Mouse (Mus musculus): Measurements from ENCODE around the gene Fbxo42. TPM values are rescaled to one million over a fixed set of nuclear protein-coding genes. Genes with fewer than 3 reads are reported as not detected.

Gene Fbxo42
- polyA plus RNA-seq, 1 experiment from 2014 or later = 15.7 TPM

DNA sequence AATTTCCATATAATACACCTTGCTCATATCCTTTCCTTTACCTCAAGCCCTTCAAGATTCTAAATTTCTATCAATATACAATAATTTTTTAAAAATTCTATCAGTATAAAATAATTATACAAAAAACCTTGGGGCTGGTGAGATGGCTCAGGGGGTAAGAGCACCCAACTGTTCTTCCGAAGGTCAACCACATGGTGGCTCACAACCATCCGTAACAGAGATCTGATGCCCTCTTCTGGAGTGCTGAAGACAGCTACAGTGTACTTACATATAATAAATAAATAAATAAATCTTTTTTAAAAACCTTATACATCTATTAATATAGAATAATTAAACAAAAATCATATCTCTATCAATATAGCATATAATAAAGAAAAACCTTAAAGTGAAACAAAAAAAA is 74.1 kb downstream of the Fbxo42 start:
- H3K9ac ChIP-seq (ENCODE audit: low read length) = no peak overlapping the region
- H3K27ac ChIP-seq (replicated peaks in 1 of 2; ENCODE audit: control insufficient read depth in 1 of 2, insufficient read depth in 1 of 2, low read depth in 2 of 2, low read length in 2 of 2) = no peak overlapping the region
- no peaks in the 10 kb centered on the region for H3K36me3 ChIP-seq (ENCODE audit: control insufficient read depth, insufficient read depth, low read length)
- no peak overlapping the region for H3K4me3 ChIP-seq (ENCODE audit: control insufficient read depth in 1 of 2, insufficient read depth in 1 of 2, low read depth in 1 of 2, low read length in 2 of 2)
- H3K4me2 ChIP-seq (ENCODE audit: low read length) = no peak overlapping the region
- H3K4me1 ChIP-seq (ENCODE audit: control insufficient read depth in 2 of 2, insufficient read depth in 2 of 2, low read length in 2 of 2) = no peaks in the 10 kb centered on the region
- H3K27me3 ChIP-seq (ENCODE audit: control insufficient read depth, insufficient read depth, low read length) = no peaks in the 10 kb centered on the region
- no peaks in the 10 kb centered on the region for H3K9me3 ChIP-seq (ENCODE audit: control insufficient read depth, low read length)
- no peak for ATAC-seq (ENCODE audit: insufficient number of reproducible peaks, insufficient read depth, low FRiP score, low read depth)
- 66% methylated on average over 2 of the region's 2 CpGs for WGBS

DNA sequence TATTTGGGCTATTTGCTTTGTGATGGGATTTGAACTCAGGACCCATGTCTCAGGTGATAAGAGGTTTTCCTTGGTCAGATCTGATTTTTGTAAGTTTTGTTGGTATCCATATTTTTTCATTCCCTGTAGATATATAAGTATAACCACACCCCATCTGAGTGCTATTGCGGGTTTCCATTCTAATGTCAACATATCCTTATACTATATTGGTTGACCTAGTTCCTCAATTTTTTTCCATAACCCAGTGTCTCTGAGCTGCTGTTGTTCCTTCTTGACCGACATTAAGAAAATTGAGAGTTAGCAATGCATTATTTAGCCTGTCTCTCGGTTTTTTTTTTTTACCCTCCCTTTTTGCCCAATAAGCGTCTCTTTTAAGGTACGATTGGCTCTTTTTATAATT is 75.0 kb downstream of the Fbxo42 start:
- ATAC-seq (ENCODE audit: insufficient number of reproducible peaks, insufficient read depth, low FRiP score, low read depth) = no peak

DNA sequence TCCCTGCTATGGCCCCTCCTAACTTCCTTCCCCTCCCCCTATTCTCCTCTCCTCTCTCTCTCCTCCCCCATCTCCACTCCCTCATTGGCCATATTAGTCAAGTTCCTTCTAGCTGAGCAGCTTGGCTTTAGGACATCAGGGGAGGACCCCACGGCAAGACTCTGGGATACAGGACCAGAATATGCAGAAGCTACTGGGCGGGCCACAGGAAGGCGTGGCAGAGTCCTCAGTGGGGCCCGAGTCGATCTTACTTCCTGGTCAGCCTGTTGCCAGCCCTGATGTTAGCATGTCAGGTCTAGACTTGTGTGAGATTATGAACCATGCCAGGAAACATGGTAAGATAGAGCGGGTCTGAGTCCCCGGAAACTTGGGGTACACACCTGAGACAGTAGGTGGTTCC is 81.0 kb downstream of the Fbxo42 start:
- H3K9ac ChIP-seq (ENCODE audit: low read length) = no peak overlapping the region
- no peak overlapping the region for H3K4me2 ChIP-seq (ENCODE audit: low read length)
- H3K9me3 ChIP-seq (ENCODE audit: control insufficient read depth, low read length) = no peaks in the 10 kb centered on the region
- WGBS = 77% methylated on average over 7 of the region's 7 CpGs
- ATAC-seq (ENCODE audit: insufficient number of reproducible peaks, insufficient read depth, low FRiP score, low read depth) = no peak
- H3K36me3 ChIP-seq (ENCODE audit: control insufficient read depth, insufficient read depth, low read length) = no peaks in the 10 kb centered on the region
- no peak overlapping the region for H3K4me3 ChIP-seq (ENCODE audit: control insufficient read depth in 1 of 2, insufficient read depth in 1 of 2, low read depth in 1 of 2, low read length in 2 of 2)
- peaks cover 7 to 10% of the 10 kb centered on the region in 2 experiments; a peak in 3 of 4 replicates for H3K4me1 ChIP-seq (ENCODE audit: control insufficient read depth in 2 of 2, insufficient read depth in 2 of 2, low read length in 2 of 2)
- no peak overlapping the region for H3K27ac ChIP-seq (replicated peaks in 1 of 2; ENCODE audit: control insufficient read depth in 1 of 2, insufficient read depth in 1 of 2, low read depth in 2 of 2, low read length in 2 of 2)
- H3K27me3 ChIP-seq (ENCODE audit: control insufficient read depth, insufficient read depth, low read length) = peaks cover 7% of the 10 kb centered on the region; the same call in 1 of the 2 replicates

More for the DNA sequence above, 75.0 kb downstream of the Fbxo42 start:
- 86% methylated on average over 5 of the region's 5 CpGs for WGBS
- no peaks in the 10 kb centered on the region for H3K4me1 ChIP-seq (ENCODE audit: control insufficient read depth in 2 of 2, insufficient read depth in 2 of 2, low read length in 2 of 2)
- no peak overlapping the region for H3K27ac ChIP-seq (replicated peaks in 1 of 2; ENCODE audit: control insufficient read depth in 1 of 2, insufficient read depth in 1 of 2, low read depth in 2 of 2, low read length in 2 of 2)
- no peaks in the 10 kb centered on the region for H3K36me3 ChIP-seq (ENCODE audit: control insufficient read depth, insufficient read depth, low read length)
- no peak overlapping the region for H3K4me2 ChIP-seq (ENCODE audit: low read length)
- no peak overlapping the region for H3K9ac ChIP-seq (ENCODE audit: low read length)
- no peak overlapping the region for H3K4me3 ChIP-seq (ENCODE audit: control insufficient read depth in 1 of 2, insufficient read depth in 1 of 2, low read depth in 1 of 2, low read length in 2 of 2)
- H3K27me3 ChIP-seq (ENCODE audit: control insufficient read depth, insufficient read depth, low read length) = no peaks in the 10 kb centered on the region
- no peaks in the 10 kb centered on the region for H3K9me3 ChIP-seq (ENCODE audit: control insufficient read depth, low read length)

- peaks cover 20% of the 10 kb centered on the region for H3K27me3 ChIP-seq (ENCODE audit: control insufficient read depth, insufficient read depth, low read length)
Measured at GRCm38 (mm10) chr4:141233196-141233595, 85.5 kb downstream of the Fbxo42 start.

GRCm38 (mm10) chr4:141235537-141236111 is 87.9 kb downstream of the Fbxo42 start:
- no peaks in the 10 kb centered on the region for H3K36me3 ChIP-seq (ENCODE audit: control insufficient read depth, insufficient read depth, low read length)
- 56% methylated on average over 6 of the region's 6 CpGs for WGBS
- peaks cover 37% of the 10 kb centered on the region for H3K27me3 ChIP-seq (ENCODE audit: control insufficient read depth, insufficient read depth, low read length)
- no peak for ATAC-seq (ENCODE audit: insufficient number of reproducible peaks, insufficient read depth, low FRiP score, low read depth)
- H3K9me3 ChIP-seq (ENCODE audit: control insufficient read depth, low read length) = no peaks in the 10 kb centered on the region
- no peak overlapping the region for H3K9ac ChIP-seq (ENCODE audit: low read length)
- peaks cover 10 to 19% of the 10 kb centered on the region in 2 experiments for H3K4me1 ChIP-seq (ENCODE audit: control insufficient read depth in 2 of 2, insufficient read depth in 2 of 2, low read length in 2 of 2)
- H3K4me3 ChIP-seq (ENCODE audit: control insufficient read depth in 1 of 2, insufficient read depth in 1 of 2, low read depth in 1 of 2, low read length in 2 of 2) = no peak overlapping the region
- no peak overlapping the region for H3K4me2 ChIP-seq (ENCODE audit: low read length)
- H3K27ac ChIP-seq (replicated peaks in 1 of 2; ENCODE audit: control insufficient read depth in 1 of 2, insufficient read depth in 1 of 2, low read depth in 2 of 2, low read length in 2 of 2) = no peak overlapping the region

More at GRCm38 (mm10) chr4:141233196-141233595, 85.5 kb downstream of the Fbxo42 start:
- no peak for ATAC-seq (ENCODE audit: insufficient number of reproducible peaks, insufficient read depth, low FRiP score, low read depth)
- Histone ChIP-seq H3K4me2 (ENCODE audit: low read length) (no peak overlapping the region), H3K4me3 (ENCODE audit: control insufficient read depth in 1 of 2, insufficient read depth in 1 of 2, low read depth in 1 of 2, low read length in 2 of 2) (no peak overlapping the region), H3K9me3 (ENCODE audit: control insufficient read depth, low read length) (no peaks in the 10 kb centered on the region), H3K4me1 (ENCODE audit: control insufficient read depth in 2 of 2, insufficient read depth in 2 of 2, low read length in 2 of 2) (peaks cover 7 to 10% of the 10 kb centered on the region in 2 experiments; a peak in 3 of 4 replicates), H3K36me3 (ENCODE audit: control insufficient read depth, insufficient read depth, low read length) (no peaks in the 10 kb centered on the region), H3K9ac (ENCODE audit: low read length) (no peak overlapping the region), H3K27ac (replicated peaks in 1 of 2; ENCODE audit: control insufficient read depth in 1 of 2, insufficient read depth in 1 of 2, low read depth in 2 of 2, low read length in 2 of 2) (no peak overlapping the region)
- WGBS = 79% methylated on average over 4 of the region's 4 CpGs

DNA sequence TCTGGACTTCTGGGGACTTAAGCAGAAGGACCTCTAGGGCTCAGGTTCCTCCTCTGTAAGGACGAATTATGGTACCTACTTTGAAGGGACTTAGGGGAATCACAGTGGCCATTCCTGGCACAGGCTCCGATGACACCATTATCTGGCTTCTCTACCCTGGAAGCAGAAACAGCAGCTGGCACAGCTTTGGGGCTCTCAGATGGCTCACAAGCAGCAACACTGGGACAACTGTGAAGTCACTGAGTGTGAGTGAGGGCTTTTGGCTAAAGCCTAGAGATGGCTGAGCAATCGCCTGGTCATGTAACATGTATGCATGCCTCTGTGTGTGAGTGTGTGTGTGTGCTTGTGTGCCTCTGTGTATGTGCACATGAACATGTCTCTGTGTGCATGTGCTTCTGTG is 89.1 kb downstream of the Fbxo42 start:
- Histone ChIP-seq H3K9ac (ENCODE audit: low read length) (no peak overlapping the region), H3K27me3 (ENCODE audit: control insufficient read depth, insufficient read depth, low read length) (peaks cover 49% of the 10 kb centered on the region), H3K36me3 (ENCODE audit: control insufficient read depth, insufficient read depth, low read length) (no peaks in the 10 kb centered on the region), H3K4me3 (ENCODE audit: control insufficient read depth in 1 of 2, insufficient read depth in 1 of 2, low read depth in 1 of 2, low read length in 2 of 2) (no peak overlapping the region), H3K4me2 (ENCODE audit: low read length) (no peak overlapping the region), H3K27ac (replicated peaks in 1 of 2; ENCODE audit: control insufficient read depth in 1 of 2, insufficient read depth in 1 of 2, low read depth in 2 of 2, low read length in 2 of 2) (no peak overlapping the region), H3K9me3 (ENCODE audit: control insufficient read depth, low read length) (no peaks in the 10 kb centered on the region), H3K4me1 (ENCODE audit: control insufficient read depth in 2 of 2, insufficient read depth in 2 of 2, low read length in 2 of 2) (peaks cover 11 to 20% of the 10 kb centered on the region in 2 experiments)
- no peak for ATAC-seq (ENCODE audit: insufficient number of reproducible peaks, insufficient read depth, low FRiP score, low read depth)
- whole genome bisulfite sequencing = 71% methylated on average over 3 of the region's 3 CpGs

GRCm38 (mm10) chr4:141238492-141239387 is 91.0 kb downstream of the Fbxo42 start:
- H3K4me1 ChIP-seq (ENCODE audit: control insufficient read depth in 2 of 2, insufficient read depth in 2 of 2, low read length in 2 of 2) = peaks cover 18 to 20% of the 10 kb centered on the region in 2 experiments
- no peak for ATAC-seq (ENCODE audit: insufficient number of reproducible peaks, insufficient read depth, low FRiP score, low read depth)
- H3K27ac ChIP-seq (replicated peaks in 1 of 2; ENCODE audit: control insufficient read depth in 1 of 2, insufficient read depth in 1 of 2, low read depth in 2 of 2, low read length in 2 of 2) = no peak overlapping the region
- H3K9ac ChIP-seq (ENCODE audit: low read length) = peak overlapping the region; percentile 60; the same call in 1 of the 2 replicates
- no peaks in the 10 kb centered on the region for H3K9me3 ChIP-seq (ENCODE audit: control insufficient read depth, low read length)
- H3K4me2 ChIP-seq (ENCODE audit: low read length) = peak overlapping the region; percentile 74
- H3K4me3 ChIP-seq (ENCODE audit: control insufficient read depth in 1 of 2, insufficient read depth in 1 of 2, low read depth in 1 of 2, low read length in 2 of 2) = peak overlapping the region; percentile 39 to 43
- no peaks in the 10 kb centered on the region for H3K36me3 ChIP-seq (ENCODE audit: control insufficient read depth, insufficient read depth, low read length)
- H3K27me3 ChIP-seq (ENCODE audit: control insufficient read depth, insufficient read depth, low read length) = peaks cover 60% of the 10 kb centered on the region
- WGBS = 5% methylated on average over 20 of the region's 20 CpGs
